Mouse (Mus musculus): ENCODE measurements around the gene Fbxw18. TPM values are rescaled to one million over a fixed set of nuclear protein-coding genes. Genes with fewer than 3 reads are reported as not detected.

Fbxw18 gene
- polyA plus RNA-seq (2021; fragmentation: Nextera tagmentation) = not detected in 2 replicates
- long read RNA-seq, experiment 1 = 0 reads
- long read RNA-seq, experiment 2 = 0 reads

DNA sequence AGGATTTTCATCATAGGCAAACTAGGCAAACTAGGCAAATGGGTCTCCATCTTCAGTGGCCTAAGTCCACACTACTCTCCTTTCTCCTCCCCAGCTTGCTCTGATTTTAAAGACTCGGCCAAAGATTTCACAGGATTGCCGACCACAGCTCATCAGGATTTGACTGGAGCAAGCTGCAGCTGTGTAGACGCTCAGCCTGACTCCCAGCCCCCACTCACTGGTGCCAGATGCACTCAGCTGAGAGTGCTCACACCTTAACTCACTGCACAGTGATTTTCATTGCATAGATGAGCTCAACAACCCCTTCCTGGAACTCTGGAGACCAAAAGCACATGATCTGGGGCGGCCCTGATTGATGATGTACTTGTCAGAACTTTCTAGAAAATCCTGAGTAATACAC, at the start of gene Fbxw18:
TSS of gene Fbxw18 (minus strand) at position 101 of the 400 bp plus-strand sequence.

DNA sequence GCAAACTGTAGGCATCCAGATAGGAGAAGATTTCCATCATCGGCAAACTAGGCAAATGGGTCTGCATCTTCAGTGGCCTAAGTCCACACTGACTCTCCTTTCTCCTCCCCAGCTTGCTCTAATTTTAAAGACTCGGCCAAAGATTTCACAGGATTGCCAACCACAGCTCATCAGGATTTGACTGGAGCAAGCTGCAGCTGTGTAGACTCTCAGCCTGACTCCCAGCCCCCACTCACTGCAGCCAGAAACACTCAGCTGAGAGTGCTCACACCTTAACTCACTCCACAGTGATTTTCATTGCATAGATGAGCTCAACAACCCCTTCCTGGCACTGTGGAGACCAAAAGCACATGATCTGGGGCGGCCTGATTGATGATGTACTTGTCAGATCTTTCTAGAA, 43.5 kb upstream of the Fbxw18 start, which contains the start of gene Fbxw26:
TSS of gene Fbxw26 (minus strand) at position 101 of the 400 bp plus-strand sequence.

DNA sequence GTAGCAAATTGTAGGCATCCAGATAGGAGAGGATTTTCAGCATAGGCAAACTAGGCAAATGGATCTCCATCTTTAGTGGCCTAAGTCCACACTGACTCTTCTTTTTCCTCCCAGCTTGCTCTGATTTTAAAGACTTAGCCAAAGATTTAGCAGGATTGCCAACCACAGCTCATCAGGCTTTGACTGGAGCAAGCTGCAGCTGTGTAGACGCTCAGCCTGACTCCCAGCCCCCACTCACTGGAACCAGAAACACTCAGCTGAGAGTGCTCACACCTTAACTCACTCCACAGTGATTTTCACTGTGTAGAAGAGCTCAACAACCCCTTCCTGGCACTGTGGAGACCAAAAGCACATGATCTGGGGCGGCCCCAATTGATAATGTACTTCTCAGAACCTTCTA, 37.9 kb downstream of the Fbxw18 start, which contains the start of gene Fbxw25:
TSS of gene Fbxw25 (minus strand) at position 101 of the 400 bp plus-strand sequence.

Other genes starting within 250 kb of the Fbxw18 start
- not detected in 2 replicates for gene Fbxw19, start 206.8 kb downstream of the Fbxw18 start, polyA plus RNA-seq (2021; fragmentation: Nextera tagmentation)
- gene Fbxw15, start 134.4 kb downstream of the Fbxw18 start, polyA plus RNA-seq (2021; fragmentation: Nextera tagmentation) = not detected in 2 replicates
- gene Fbxw24, start 76.6 kb downstream of the Fbxw18 start, polyA plus RNA-seq (2021; fragmentation: Nextera tagmentation) = not detected in 2 replicates
- gene Fbxw25, start 38.0 kb downstream of the Fbxw18 start, polyA plus RNA-seq (2021; fragmentation: Nextera tagmentation) = not detected in 2 replicates
- not detected in 2 replicates for gene Fbxw26, start 43.4 kb upstream of the Fbxw18 start, polyA plus RNA-seq (2021; fragmentation: Nextera tagmentation)
- not detected in 2 replicates for gene Fbxw27, start 88.0 kb upstream of the Fbxw18 start, polyA plus RNA-seq (2021; fragmentation: Nextera tagmentation)
- gene Spink8, start 109.6 kb upstream of the Fbxw18 start, polyA plus RNA-seq (2021; fragmentation: Nextera tagmentation) = 147 and 163 TPM in 2 replicates
- gene Nme6, start 130.0 kb upstream of the Fbxw18 start, polyA plus RNA-seq (2021; fragmentation: Nextera tagmentation) = 12.2 and 13.4 TPM in 2 replicates
- not detected in 2 replicates for gene Camp, start 146.9 kb upstream of the Fbxw18 start, polyA plus RNA-seq (2021; fragmentation: Nextera tagmentation)
- gene Cdc25a, start 172.9 kb upstream of the Fbxw18 start, polyA plus RNA-seq (2021; fragmentation: Nextera tagmentation) = 2.2 and 2.5 TPM in 2 replicates
- gene Map4, start 228.8 kb upstream of the Fbxw18 start, polyA plus RNA-seq (2021; fragmentation: Nextera tagmentation) = 309 and 332 TPM in 2 replicates